Mouse (Mus musculus) cerebellum, adult 11 months (tissue): ENCODE measurements around the gene Olfr1417.
A peak's percentile ranks its signal among the peaks of the same experiment; 100 is the strongest.
"Not testable (repeated sequence)": the region's sequence is repeated elsewhere in the genome, so short reads cannot be mapped to it uniquely, and the experiment has no call there.

ENCODE experiments used
- DNase-seq: peaks from one replicate; pipeline ENCODE4 v3.0.0; 2022

Olfr1417 gene

DNA sequence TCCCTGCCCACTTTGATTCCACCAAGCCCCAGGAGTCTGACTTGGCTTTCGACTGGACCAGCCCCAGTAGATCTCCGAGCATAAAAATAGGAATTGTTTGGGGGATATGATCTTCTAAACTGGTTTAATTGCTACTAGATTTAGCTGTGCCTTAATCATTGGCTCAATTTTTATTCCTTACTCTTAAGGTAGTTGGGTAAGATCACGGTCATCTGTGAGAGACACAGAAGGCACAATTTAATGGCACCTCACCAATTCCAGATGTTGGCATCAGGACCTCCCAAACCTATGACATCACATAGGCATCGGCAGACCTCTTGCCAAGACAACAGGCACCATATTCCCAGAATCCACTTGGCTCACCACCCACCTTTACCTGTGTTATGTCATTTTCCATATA is at the start of gene Olfr1417:
Gene Olfr1417, minus strand, starts transcription at position 101 of the 400 bp plus-strand sequence.
- DNase-seq: no peak

DNA sequence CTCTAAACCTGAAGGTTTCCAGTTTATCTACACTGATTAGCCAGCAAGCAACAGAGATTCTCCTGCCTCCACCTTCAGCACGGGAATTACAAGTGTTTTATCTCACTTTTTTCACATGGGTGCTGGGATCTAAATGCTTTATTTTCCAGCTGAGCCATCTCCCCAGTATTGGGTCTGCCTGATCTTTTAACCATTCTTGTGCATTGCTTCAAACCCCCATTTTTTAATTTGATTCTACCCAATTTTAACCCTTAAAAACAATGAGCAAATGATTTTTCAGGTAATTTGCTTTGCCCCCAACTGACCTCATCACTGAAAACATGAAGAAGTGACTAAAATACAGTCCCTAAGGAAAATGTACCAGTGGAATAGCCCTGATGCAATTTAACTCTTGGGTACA is 47.2 kb upstream of the Olfr1417 start, which contains the start of gene Olfr1420:
Gene Olfr1420, plus strand, starts transcription at position 301 of the 400 bp plus-strand sequence.
- DNase-seq: no peak

DNA sequence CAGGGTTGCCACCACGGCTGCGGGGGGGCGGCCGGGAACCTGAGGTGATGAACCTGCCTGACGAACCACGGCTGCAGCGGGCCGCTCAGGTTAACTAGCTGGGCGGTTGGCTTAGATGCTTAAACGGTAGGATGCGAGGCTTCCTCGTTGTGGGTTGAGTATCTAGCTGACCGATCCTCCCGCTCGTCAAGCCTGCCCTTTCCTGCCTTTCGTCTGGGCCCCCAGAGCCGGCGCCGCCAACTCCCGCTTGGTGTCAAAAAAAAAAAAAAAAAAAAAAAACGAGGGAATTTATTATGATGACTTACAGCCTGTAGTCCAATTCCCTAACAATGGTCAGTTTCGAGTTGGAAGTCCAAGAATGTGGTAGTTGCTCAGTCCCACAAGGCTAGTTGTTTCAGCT is 39.4 kb upstream of the Olfr1417 start:
- not testable (repeated sequence) for DNase-seq

DNA sequence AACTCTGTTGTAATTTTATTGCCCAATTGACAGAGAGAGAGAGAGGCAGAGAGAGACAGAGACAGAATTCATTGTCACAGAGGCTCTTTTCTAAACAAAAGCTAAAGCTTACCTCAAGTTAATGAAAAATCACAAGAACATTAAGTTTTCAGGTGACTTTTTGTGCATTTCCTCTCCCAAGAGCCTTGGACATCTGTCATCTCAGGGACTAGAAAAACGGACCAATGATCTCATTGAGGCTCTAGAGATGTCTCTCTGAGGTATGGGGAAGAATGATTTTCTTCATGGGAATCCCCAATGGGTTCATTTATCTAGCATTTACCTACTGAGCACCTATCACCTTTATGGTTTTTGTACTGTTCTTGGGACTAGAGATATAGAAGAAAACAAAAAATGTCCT is 36.0 kb upstream of the Olfr1417 start, which contains the start of gene Olfr1419:
Gene Olfr1419, minus strand, starts transcription at position 101 of the 400 bp plus-strand sequence.
- no peak for DNase-seq

DNA sequence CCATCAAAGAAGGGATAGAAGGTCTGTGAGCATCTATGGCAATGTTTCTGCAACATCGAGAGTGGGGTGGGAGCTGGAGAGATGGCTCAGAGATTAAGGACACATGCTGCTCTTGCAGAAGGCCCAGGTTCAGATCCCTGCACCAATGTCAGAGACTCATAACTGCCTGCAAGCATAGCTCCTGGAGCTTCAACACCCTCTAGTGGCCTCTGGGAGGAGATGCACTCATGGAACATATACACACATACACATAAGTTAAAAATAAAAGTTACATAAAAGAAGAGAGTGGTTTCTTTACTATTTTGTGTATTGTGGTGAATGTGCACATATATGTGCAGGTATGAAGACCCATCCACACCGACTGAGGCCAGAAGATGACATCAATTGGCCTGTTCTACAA is 28.8 kb upstream of the Olfr1417 start:
- no peak for DNase-seq

DNA sequence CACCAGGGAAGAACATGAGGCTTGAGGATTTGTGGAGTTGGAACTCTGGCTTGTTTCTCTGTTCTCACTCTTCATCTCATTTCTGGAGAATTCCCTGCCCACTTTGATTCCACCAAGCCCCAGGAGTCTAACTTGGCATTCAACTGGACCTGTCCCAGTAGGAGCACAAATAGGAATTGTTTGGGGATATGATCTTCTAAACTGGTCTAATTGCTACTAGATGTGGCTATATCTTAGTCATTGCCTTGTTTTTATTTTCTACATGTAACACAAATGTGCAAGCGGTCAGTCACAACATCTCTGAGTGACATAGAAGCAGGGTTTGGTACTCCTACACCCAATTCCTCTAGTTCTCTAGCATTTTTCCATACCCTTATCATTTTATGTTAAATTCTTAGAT is 21.9 kb upstream of the Olfr1417 start, which contains the start of gene Olfr1418:
Gene Olfr1418, minus strand, starts transcription at position 101 of the 400 bp plus-strand sequence.
- no peak for DNase-seq

DNA sequence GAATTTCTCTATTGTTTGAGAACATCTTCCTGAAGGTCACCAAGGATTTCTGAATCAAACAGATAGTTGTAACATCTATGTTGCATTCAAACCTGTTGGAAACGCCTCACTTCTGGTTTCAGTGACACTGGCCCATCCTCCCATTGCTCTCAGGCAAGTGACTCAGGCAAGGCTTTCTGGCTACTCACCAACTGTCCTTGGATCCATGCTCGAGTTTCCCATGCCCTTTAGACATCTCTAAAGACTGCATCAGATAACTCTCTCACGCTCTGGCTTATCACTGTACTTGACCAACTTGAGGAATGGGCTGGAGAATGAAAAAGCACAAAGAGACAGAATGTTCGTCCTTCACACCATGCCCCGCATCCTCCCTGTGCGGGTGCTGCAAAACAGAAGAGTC is 17.5 kb upstream of the Olfr1417 start:
- DNase-seq: no peak

DNA sequence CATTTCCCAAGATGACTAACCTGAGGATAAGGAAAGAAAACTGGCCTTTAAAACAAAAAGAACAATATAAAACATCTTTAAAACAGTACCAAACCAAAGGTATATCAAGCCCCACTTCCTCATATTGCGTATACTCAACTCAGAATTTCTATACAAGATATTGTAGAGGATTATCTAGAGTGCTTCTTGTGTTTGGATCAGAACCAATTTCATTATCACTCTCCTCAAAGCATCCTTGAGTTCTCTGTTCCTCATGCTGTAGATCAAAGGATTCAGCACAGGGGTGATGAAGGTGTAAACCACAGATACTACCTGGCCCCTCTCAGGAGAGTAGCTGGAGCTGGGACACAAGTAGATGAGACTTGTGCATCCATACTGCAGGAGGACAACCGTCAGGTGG is 15.8 kb upstream of the Olfr1417 start:
- DNase-seq: no peak

DNA sequence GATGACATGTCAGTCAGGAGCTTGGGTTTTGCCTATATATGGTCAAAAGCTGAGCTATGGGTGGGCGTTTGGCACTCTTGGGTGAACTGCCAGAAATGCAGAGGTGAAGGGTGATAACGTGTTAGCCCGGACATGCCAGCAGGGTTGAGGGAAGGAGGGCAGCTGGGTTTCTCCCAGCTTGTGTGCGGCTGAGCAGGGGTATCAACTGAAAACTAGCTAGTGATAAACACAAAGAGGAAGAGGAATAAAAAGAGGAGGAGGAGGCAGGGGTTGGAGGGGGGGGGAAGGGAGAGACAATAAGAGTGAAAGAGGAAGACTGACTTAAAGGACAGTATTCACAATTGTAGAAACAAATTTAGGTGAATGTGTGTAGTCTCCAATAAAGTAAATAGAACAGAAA is 13.6 kb upstream of the Olfr1417 start:
- no peak for DNase-seq

DNA sequence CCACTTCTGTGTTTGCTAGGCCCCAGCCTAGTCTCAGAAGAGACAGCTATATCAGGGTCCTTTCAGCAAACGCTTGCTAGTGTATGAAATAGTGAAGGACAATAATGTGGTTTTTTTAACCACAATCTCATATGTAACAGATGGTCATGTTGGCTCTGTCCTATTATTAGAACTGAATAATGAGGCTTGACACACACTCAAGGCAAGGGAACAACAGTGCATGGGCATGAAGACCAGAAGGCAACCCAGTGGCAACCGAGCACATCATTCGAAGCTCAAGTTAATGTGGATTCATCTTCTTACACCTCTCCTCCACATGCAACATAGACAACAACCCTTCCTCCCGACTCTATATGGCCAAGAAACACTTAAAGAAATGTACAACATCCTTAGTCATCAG is 7.3 kb upstream of the Olfr1417 start:
- DNase-seq: no peak

DNA sequence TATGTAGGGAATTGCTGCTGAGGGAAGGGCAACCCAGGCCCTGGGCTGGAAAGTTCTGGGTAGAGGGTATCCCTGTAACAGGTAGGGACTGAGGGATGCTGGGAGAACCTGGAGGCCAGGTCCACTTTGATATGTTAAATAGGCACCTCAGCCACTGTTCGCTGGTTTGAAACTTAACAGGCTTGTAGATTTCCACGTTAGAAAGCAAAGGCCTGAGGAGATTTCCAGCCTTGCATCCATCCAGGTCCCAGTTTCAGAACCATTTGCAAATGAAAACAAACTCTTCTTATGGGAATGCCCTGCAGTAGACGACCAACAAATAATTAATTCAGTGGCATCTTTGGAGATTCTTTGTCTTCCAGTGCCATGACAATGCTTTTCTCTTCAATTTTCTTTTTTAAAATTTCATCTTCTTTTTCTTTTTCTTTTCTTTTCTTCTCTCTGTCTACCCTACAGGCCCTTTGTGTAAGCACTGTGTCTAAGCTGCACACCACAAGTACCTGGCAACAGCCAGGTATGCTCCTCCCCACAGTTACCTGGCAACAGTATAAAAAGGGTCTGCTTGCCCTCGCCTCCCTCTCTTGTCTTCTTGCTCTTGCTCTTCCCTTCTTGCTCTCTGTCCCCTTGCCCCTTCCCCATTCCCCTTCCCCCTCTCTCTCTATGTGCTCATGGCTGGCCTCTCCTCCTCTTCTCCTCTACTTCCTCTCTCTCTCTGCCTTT is 15.5 kb downstream of the Olfr1417 start:
- DNase-seq: no peak

DNA sequence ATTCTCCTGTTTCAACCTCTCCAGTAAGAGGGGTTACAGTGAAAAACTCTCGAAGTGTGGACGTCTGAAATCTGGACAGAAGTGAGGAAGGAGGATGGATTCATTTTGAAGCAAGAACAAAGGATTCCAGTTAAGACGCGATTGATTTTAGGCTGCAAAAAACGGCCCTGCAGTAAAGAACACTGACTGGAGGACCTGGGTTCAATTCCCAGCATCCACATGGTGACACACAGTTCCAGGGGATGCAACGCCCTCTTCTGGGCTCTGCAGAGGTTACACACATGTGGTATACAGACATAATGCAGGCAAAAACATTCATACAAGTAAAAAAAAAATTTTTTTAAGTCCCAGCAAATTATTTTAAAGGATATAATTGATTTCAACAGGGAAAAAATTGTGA is 18.8 kb downstream of the Olfr1417 start:
- DNase-seq: peak; percentile 27

DNA sequence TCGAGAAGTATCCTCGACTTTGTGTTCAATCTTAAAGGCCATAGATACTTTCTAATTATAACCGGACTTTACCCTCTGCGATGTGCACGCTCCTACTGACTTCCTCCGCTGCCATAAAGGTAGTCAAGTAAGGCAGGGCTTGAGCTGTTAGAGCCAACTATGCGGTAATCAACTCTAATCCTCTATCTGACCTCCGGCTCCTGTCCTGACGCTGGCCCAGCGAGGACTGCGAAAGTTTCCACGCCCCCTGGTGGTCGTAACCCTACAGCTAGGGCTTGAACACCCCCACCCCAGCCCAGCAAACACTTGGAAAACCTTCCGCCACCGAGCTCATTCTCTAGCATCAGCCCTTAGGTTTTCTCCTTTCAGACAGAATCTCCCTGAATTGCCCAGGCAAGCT is 19.2 kb downstream of the Olfr1417 start:
- DNase-seq: peak; percentile 63

DNA sequence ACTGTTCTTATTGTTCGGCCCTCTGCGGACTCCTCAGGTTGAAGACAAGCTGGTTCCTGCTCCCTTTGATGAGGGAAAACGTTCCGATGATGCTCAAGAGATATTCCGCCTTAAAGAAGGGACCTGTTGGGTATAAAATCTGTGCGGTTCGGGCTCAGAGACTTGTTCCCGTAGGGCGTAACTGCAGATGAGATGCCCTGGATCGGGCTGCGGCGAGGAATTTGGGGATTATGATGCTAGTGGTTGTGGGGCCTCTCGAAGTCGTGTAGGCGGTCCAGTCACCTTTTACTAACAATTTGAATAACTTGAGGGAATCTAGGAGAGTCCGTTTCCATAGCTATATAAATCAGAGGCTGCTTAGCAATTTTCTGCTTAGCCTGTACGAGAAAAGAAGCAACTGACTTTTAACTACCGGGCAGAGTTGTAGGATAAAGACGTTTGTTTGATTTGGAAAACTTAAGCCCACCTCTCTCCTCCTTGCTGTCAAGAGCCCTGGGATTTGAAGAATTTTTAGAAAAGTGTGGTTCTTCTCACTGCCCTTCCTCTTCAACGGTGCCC is 19.8 kb downstream of the Olfr1417 start, which contains the start of gene Stx3:
Gene Stx3, minus strand, starts transcription at position 261 of the 558 bp plus-strand sequence.
- peak; percentile 9 for DNase-seq

DNA sequence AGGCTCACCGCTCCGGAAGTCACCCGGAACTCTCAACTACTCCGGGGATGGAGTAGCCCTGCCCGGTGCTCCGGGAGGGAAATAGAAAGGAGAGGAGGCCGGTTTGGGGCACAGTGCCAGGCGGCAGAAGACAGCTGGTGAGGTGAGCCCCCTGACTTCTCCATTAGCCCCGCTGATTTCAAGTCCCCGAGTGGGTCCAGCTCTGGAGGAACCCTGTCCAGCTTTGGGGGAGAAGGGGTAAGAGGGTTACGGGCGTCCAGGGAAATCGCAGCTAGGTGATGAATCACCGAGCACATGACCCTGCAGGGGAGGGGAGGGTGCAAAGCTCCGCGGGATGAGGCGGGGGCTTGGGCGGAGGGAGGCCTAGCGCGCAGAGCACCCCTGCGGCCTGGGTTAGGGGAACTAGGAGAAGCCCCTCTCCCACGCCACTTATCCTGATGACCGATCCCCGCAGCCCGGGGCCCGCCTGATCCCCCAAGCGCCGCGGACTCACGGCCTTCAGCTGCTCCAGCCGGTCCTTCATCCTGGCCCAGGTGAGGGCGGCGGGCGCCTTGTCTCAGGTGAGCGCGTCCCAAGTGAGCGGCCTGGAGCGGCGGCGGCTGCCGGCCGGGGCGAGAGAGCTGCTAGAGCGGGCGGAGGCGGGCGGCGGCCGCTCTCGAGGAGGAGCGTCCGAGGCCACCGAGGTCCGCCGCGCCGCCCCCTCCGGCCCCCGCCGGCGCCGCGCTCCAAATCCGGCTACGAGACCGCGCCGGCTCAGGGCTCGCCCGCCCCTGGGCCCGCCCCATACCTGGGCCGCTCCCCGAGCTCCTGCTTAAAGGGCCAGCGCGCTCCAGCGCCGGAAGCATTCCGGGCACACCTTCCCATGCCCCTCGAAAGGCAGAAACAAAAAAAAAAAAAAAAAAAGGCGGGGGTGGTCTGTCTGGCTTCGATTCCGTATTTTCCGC is 20.5 kb downstream of the Olfr1417 start:
- peak; percentile 72 for DNase-seq

DNA sequence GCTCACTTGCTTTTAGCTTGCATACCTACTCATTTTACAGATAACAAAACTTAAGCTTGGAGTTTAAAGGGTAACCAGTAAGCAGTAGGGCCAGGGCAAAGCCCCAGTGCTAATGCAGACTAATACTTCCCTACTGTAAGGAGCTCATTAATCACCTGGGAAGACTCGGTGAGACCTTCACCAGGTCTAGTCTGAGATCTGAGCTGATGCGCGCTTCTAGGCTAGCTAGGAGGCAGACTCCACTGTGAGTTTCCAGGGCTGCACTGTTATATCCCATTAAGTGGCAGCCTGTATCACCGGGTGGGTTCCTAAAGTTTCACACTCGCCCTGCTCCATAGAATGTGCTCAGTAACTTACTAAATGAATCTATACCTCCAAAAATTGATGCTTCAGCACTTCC is 21.4 kb downstream of the Olfr1417 start:
- DNase-seq: no peak

DNA sequence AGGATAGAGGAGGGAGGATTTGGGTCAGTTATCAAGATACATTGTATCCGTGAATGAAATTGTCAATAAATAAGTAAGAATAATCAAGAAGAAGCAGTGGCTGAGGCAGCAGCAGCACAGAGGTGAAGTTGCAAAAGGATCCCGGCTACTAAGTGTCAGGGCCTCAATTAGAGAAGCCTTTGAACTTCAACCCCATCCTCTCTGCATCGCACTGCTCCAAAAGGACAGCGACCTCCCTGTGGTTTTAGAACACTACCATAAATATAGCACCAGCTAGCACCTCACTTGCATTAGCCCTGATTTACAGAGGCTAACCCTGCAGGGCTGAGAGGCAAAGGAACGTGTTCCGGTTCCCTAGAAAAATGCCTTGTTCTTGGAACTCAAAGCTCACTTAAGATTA is 22.3 kb downstream of the Olfr1417 start:
- DNase-seq: no peak

DNA sequence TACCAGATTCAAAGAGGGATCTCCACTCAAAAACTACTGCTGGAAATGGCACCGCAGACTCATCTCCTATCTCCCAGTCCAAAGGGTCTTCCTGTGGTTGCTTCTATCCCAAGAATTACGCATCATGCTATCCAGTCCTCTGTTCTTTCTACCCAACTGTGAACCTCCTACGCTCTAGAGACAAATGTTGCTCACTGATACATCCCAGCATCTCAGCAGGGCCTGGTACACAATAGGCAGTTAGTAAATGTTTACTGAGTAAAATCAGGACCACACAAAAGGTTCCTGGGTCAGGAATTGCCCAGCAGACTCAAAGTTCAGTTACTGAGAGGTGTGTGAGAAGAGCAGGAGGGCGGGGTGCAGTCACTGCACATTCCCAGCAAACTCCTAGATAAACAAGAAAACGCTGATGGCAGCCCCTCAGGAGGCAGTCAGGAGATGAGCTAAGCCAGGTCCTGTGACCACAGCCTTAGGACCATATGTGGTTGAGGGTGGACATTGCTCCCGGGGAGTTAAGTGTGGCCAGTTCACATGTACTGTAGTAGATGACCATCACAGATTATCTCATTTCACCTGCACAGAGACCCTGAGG is 24.2 kb downstream of the Olfr1417 start:
- DNase-seq: no peak

DNA sequence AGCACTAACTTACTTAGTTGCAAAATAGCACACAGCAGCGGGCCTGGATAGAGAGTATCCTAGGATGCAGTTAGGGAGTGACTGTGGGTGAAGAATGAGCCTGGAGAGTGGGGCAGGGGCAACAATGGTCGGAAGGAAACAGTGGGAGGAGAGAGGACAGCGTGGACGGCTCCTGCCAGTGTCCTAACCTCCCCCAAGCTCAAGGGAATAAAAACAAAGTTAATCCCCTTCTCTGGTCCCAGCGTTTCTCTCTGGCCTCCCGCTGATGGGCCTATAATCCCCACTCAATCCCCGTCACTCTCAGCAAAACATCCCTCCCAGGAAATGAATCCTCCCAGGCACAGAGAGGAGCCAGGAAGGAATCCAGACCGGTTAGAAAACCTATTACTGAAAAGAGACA is 25.4 kb downstream of the Olfr1417 start:
- no peak for DNase-seq

DNA sequence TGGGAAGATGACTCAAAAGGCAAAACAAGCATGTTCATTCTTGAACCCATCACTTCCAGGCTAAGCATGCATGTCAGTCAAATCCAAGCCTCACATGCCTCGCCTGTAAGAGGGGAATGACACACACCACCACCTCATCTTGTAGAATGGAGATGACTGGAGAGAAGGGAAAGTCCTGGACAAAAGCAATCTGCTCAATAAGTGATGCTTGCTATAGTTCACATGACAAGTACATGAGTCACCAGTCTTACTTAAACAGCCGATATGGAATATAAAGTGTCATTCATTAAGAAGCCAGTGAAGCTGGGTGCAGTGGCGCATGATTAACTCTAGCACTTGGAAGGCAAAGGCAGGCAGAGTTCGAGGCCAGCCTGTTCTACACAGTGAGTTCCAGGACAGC is 25.9 kb downstream of the Olfr1417 start:
- DNase-seq: no peak

DNA sequence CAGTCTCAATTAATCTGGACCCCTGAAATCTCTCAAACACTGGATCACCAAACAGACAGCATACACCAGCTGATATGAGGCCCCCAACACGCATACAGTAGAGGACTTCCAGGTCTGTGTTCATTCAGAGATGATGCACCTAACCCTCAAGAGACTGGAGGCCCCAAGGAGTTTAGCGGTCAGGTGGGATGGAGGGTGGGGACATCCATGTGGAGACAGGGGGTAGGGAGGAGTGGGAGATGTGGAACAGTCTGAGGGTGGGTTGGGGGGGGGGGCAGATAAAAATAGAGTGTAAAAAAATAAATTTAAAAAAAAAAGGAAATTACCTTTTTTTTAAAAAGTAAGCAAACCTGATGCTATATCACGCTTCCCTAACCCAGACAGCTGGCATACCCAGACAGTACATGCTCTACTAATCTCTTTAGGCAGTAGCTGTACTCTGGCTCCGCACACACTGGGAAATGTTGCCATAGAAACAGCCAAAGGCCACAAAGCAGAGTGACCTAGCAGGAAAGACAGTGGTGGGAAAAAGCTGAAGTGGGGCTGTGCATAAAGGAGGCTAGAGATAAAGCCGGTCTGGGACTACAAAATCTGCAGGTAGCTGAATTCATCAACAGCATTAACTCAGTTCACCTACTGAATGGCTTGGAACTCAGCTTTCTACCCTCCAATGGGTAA is 27.2 kb downstream of the Olfr1417 start:
- DNase-seq: no peak

DNA sequence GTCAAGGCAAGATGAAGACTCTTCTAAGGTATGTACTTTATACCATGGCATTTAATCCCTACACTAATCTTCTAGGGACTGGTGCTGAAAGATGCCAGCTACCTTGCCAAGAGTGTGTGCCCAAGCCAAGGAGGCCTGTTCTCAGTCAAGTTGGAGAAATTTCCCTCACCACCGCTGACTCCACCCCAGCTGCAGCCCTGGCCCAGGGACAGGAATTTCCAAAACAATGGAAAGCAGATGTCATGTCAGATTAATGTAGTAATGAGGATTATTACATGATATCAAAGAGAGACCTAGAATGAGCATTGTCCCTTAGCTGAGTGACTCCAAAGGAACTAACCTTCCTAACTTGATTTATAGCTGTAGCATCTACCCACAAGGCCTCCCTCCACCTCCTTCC is 28.2 kb downstream of the Olfr1417 start:
- DNase-seq: no peak
